Mouse (Mus musculus): ENCODE measurements around the gene Ccdc12.
A peak's percentile ranks its signal among the peaks of the same experiment; 100 is the strongest.
"Not testable (repeated sequence)": the region's sequence is repeated elsewhere in the genome, so short reads cannot be mapped to it uniquely, and the experiment has no call there.

Ccdc12 gene

GRCm38 (mm10) chr9:110676492-110676911 lies 20.2 kb downstream of the Ccdc12 start:
- DNase-seq (ENCODE audit: low read depth) = no peak

- no peak for DNase-seq (ENCODE audit: low read depth)
Measured at GRCm38 (mm10) chr9:110678886-110679285, 22.6 kb downstream of the Ccdc12 start.

GRCm38 (mm10) chr9:110680736-110681507 lies 24.6 kb downstream of the Ccdc12 start:
- no peak for DNase-seq (ENCODE audit: low read depth)

GRCm38 (mm10) chr9:110681817-110682216 lies 25.5 kb downstream of the Ccdc12 start:
- no peak for DNase-seq (ENCODE audit: low read depth)

- DNase-seq (ENCODE audit: low read depth) = no peak
Measured at GRCm38 (mm10) chr9:110682255-110682654, 26.0 kb downstream of the Ccdc12 start.

- DNase-seq (ENCODE audit: low read depth) = not testable (repeated sequence)
Measured at GRCm38 (mm10) chr9:110682697-110683096, 26.4 kb downstream of the Ccdc12 start.

- no peak for DNase-seq (ENCODE audit: low read depth)
Measured at GRCm38 (mm10) chr9:110683574-110684099, 27.3 kb downstream of the Ccdc12 start.

- peak; percentile 27 for DNase-seq (ENCODE audit: low read depth)
Measured at GRCm38 (mm10) chr9:110684100-110684831, 28.0 kb downstream of the Ccdc12 start.

- DNase-seq (ENCODE audit: low read depth) = no peak
Measured at GRCm38 (mm10) chr9:110685187-110685586, 28.9 kb downstream of the Ccdc12 start.

GRCm38 (mm10) chr9:110685591-110685990 lies 29.3 kb downstream of the Ccdc12 start:
- DNase-seq (ENCODE audit: low read depth) = no peak

- DNase-seq (ENCODE audit: low read depth) = no peak
Measured at GRCm38 (mm10) chr9:110686472-110686871, 30.2 kb downstream of the Ccdc12 start.

GRCm38 (mm10) chr9:110687061-110687460 lies 30.8 kb downstream of the Ccdc12 start:
- DNase-seq (ENCODE audit: low read depth) = no peak

GRCm38 (mm10) chr9:110687846-110688245 lies 31.5 kb downstream of the Ccdc12 start:
- DNase-seq (ENCODE audit: low read depth) = no peak

- DNase-seq (ENCODE audit: low read depth) = no peak
Measured at GRCm38 (mm10) chr9:110689261-110689779, 33.0 kb downstream of the Ccdc12 start.

GRCm38 (mm10) chr9:110695165-110695755 lies 39.0 kb downstream of the Ccdc12 start:
- DNase-seq (ENCODE audit: low read depth) = no peak

- DNase-seq (ENCODE audit: low read depth) = no peak
Measured at GRCm38 (mm10) chr9:110696427-110696826, 40.1 kb downstream of the Ccdc12 start.

GRCm38 (mm10) chr9:110697465-110697864 lies 41.2 kb downstream of the Ccdc12 start:
- DNase-seq (ENCODE audit: low read depth) = no peak

- DNase-seq (ENCODE audit: low read depth) = no peak
Measured at GRCm38 (mm10) chr9:110699574-110699973, 43.3 kb downstream of the Ccdc12 start.

- no peak for DNase-seq (ENCODE audit: low read depth)
Measured at GRCm38 (mm10) chr9:110701114-110702032, 45.1 kb downstream of the Ccdc12 start.

GRCm38 (mm10) chr9:110702848-110703247 lies 46.5 kb downstream of the Ccdc12 start:
- DNase-seq (ENCODE audit: low read depth) = no peak

- no peak for DNase-seq (ENCODE audit: low read depth)
Measured at GRCm38 (mm10) chr9:110703951-110704350, 47.6 kb downstream of the Ccdc12 start.

Measured in fibroblast of lung, adult 2 months (primary cell).